Mouse (Mus musculus) bone marrow macrophage, adult 2 months (primary cell): ENCODE results near the gene Gabrr1.

Experiments
- CTCF ChIP-seq: IDR thresholded peaks from 2 replicates; pipeline ENCODE4 v1.5.1; 2012; ENCODE audit warnings: low read depth, mild to moderate bottlenecking, low read length, moderate library complexity
- POLR2A ChIP-seq: IDR thresholded peaks from 2 replicates; pipeline ENCODE4 v1.6.1; 2012; ENCODE audit warnings: mild to moderate bottlenecking, low read depth, low read length, borderline replicate concordance

DNA sequence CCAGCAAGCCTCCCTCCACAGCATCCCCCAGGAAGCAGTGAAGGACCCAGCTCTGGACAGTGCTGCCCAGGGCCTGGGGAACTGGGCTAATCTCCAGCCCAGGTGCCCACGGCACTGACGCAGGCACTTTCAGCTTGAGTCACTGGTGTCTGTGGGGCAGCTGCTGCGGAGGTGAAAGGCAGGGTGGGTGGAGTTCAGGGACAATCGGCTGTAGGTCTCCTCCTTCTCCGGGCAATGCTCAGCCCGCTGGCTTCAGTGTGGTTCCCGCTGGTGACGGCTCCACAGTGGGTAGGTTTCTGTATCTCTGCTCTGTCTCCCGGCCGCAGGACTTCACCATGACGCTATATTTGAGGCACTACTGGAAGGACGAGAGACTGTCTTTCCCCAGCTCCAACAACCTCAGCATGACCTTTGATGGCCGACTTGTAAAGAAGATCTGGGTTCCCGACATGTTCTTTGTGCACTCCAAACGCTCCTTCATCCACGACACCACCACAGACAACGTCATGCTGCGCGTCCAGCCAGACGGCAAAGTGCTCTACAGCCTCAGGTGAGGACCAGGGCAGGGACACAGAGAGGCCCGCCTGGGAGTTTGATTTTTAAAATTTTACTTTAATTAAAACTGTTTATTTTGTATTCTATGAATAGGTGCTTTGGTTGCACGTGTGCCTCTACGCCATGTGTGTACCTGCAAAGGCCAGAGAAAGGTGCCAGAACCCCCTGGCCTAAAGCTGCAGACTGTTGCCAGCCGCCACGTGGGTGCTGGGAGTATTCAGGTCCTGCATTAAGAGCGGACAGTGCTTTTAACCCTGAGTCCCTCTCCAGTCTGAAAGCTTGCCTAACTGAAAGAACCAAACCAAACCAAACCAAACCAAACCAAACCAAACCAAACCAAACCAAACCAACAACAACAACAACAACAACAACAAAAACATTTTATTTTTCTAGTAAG is 20.0 kb downstream of the Gabrr1 start:
- TF ChIP-seq CTCF (no peak), POLR2A (no peak)
